Mouse (Mus musculus) heart, postnatal 0 days (tissue): ENCODE measurements around the gene Ephb1.

Source experiments
- CTCF ChIP-seq: IDR thresholded peaks from 2 replicates; pipeline ENCODE4 v1.5.1; 2016; ENCODE audit warnings: antibody characterized with exemption, control low read depth, low read depth
- EP300 ChIP-seq: IDR thresholded peaks from 2 replicates; pipeline ENCODE4 v1.6.1; 2016; ENCODE audit warnings: antibody characterized with exemption, low read depth

GRCm38 (mm10) chr9:102351221-102351620 lies 3.3 kb downstream of the Ephb1 start:
- no peak for TF ChIP-seq CTCF
- no peak for TF ChIP-seq EP300
